Mouse (Mus musculus): ENCODE measurements at regions not wholly inside any gene's neighbourhood (a gene's known extent, or its start where the extent isn't known, plus 50 kb on each side); places are given as distances from the start of the nearest gene placed in this dataset.

DNA sequence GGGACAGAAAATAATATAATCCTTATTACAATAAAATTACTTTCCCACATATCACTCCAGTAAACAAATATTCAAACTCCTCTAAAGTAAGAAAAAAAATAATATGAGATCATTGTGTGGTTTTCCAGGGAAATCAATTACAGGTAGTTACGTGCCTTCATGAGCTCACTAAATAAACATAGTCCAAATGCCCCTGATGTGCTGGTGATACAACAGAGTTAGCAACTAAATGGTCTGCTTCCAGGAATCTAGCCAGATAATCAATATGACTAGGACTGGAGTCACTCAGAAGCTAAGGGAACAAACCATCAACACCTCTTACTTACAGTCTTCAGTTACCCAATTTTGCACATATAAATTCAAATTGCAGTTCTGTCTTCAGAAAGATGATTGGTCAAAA lies 267.2 kb downstream of the Basp1 start:
- ATAC-seq: no peak
- Histone ChIP-seq H3K27me3 (replicated peaks) (no peaks in the 10 kb centered on the region), H3K9me3 (replicated peaks) (no peaks in the 10 kb centered on the region), H3K4me1 (no peaks in the 10 kb centered on the region), H3K9ac (no peak overlapping the region), H3K27ac (no peak overlapping the region), H3K36me3 (no peaks in the 10 kb centered on the region), H3K4me3 (no peak overlapping the region), H3K4me2 (no peak overlapping the region)
- 70% methylated on average over 1 of the region's 1 CpGs for WGBS (ENCODE audit: insufficient replicate concordance)

DNA sequence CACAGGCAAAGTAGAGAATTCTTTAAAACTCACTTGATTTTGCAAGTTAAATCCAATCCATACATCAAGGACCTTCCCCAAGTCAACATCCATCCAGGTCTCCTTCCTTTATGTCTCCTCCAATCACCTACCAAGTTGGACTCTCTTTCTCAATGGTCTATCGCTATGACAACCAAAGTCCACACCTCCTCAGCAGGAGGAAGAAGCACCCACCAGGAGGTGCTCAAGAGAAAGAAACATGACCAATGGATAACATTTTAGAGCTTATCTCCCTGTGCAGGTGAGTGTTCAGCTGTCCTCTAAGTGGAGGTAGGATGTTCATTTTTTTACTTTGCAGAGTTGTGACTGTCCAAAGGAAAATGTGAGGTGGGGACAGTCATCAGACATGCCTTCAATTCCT lies 269.3 kb downstream of the Basp1 start:
- Histone ChIP-seq H3K4me1 (no peaks in the 10 kb centered on the region), H3K9ac (no peak overlapping the region), H3K27ac (no peak overlapping the region), H3K4me2 (no peak overlapping the region), H3K36me3 (no peaks in the 10 kb centered on the region), H3K4me3 (no peak overlapping the region), H3K27me3 (replicated peaks) (no peaks in the 10 kb centered on the region), H3K9me3 (replicated peaks) (no peaks in the 10 kb centered on the region)
- no peak for ATAC-seq
- 60% methylated on average over 1 of the region's 1 CpGs for WGBS (ENCODE audit: insufficient replicate concordance)

- WGBS (ENCODE audit: insufficient replicate concordance): 55% methylated on average over 9 of the region's 9 CpGs
- H3K9ac ChIP-seq: no peak overlapping the region
- H3K27ac ChIP-seq: no peak overlapping the region
- ATAC-seq: no peak
- H3K4me1 ChIP-seq: no peaks in the 10 kb centered on the region
- no peak overlapping the region for H3K4me3 ChIP-seq
- no peak overlapping the region for H3K4me2 ChIP-seq
- H3K27me3 ChIP-seq (replicated peaks): no peaks in the 10 kb centered on the region
- H3K36me3 ChIP-seq: no peaks in the 10 kb centered on the region
- no peaks in the 10 kb centered on the region for H3K9me3 ChIP-seq (replicated peaks)
Measured at GRCm38 (mm10) chr15:25140389-25141181, 273.0 kb downstream of the Basp1 start.

GRCm38 (mm10) chr15:25137091-25137490 lies 276.5 kb downstream of the Basp1 start:
- 57% methylated on average over 3 of the region's 3 CpGs for WGBS (ENCODE audit: insufficient replicate concordance)
- Histone ChIP-seq H3K27ac (no peak overlapping the region), H3K36me3 (no peaks in the 10 kb centered on the region), H3K4me3 (no peak overlapping the region), H3K9me3 (replicated peaks) (no peaks in the 10 kb centered on the region), H3K4me1 (no peaks in the 10 kb centered on the region), H3K27me3 (replicated peaks) (no peaks in the 10 kb centered on the region), H3K9ac (no peak overlapping the region), H3K4me2 (no peak overlapping the region)
- ATAC-seq: no peak

GRCm38 (mm10) chr15:25135471-25136262 lies 277.9 kb downstream of the Basp1 start:
- no peak overlapping the region for H3K4me3 ChIP-seq
- ATAC-seq: no peak
- H3K27ac ChIP-seq: no peak overlapping the region
- H3K9me3 ChIP-seq (replicated peaks): no peaks in the 10 kb centered on the region
- H3K4me2 ChIP-seq: no peak overlapping the region
- H3K9ac ChIP-seq: no peak overlapping the region
- no peaks in the 10 kb centered on the region for H3K27me3 ChIP-seq (replicated peaks)
- WGBS (ENCODE audit: insufficient replicate concordance): 48% methylated on average over 19 of the region's 19 CpGs
- no peaks in the 10 kb centered on the region for H3K36me3 ChIP-seq
- no peaks in the 10 kb centered on the region for H3K4me1 ChIP-seq

- Histone ChIP-seq H3K4me2 (no peak overlapping the region), H3K27ac (no peak overlapping the region), H3K4me1 (no peaks in the 10 kb centered on the region), H3K9ac (no peak overlapping the region), H3K4me3 (no peak overlapping the region), H3K36me3 (no peaks in the 10 kb centered on the region), H3K27me3 (replicated peaks) (no peaks in the 10 kb centered on the region), H3K9me3 (replicated peaks) (no peaks in the 10 kb centered on the region)
- WGBS (ENCODE audit: insufficient replicate concordance): 61% methylated on average over 6 of the region's 6 CpGs
- ATAC-seq: no peak
Measured at GRCm38 (mm10) chr15:25130096-25130495, 283.5 kb downstream of the Basp1 start.

DNA sequence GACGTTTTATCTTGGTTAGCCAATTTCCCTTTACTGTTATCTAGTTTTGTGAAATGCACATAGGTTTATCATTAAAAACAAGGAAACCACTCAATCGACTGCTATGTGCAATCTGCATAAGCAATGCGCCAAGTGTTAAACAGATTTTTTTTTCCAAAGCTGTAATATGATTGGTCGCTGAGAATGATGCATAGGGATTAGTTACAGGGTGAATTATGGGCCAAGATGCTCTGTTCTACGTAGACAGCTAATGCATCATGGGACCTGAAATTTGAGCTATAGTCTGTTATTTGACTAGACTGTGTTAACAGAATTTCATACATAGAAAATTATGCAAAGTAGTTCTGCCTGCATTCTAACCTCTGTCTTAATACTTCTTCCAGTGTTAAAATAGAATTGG lies 284.0 kb downstream of the Basp1 start:
- ATAC-seq: no peak
- no peak overlapping the region for H3K4me3 ChIP-seq
- no peaks in the 10 kb centered on the region for H3K4me1 ChIP-seq
- no peaks in the 10 kb centered on the region for H3K36me3 ChIP-seq
- no peaks in the 10 kb centered on the region for H3K27me3 ChIP-seq (replicated peaks)
- no peak overlapping the region for H3K9ac ChIP-seq
- WGBS (ENCODE audit: insufficient replicate concordance): 60% methylated on average over 5 of the region's 5 CpGs
- H3K4me2 ChIP-seq: no peak overlapping the region
- H3K27ac ChIP-seq: no peak overlapping the region
- H3K9me3 ChIP-seq (replicated peaks): no peaks in the 10 kb centered on the region

- no peak overlapping the region for H3K4me2 ChIP-seq
- H3K9me3 ChIP-seq (replicated peaks): no peaks in the 10 kb centered on the region
- no peak for ATAC-seq
- H3K36me3 ChIP-seq: no peaks in the 10 kb centered on the region
- H3K27ac ChIP-seq: no peak overlapping the region
- H3K27me3 ChIP-seq (replicated peaks): no peaks in the 10 kb centered on the region
- H3K4me1 ChIP-seq: no peaks in the 10 kb centered on the region
- H3K9ac ChIP-seq: no peak overlapping the region
- 43% methylated on average over 4 of the region's 4 CpGs for WGBS (ENCODE audit: insufficient replicate concordance)
- no peak overlapping the region for H3K4me3 ChIP-seq
Measured at GRCm38 (mm10) chr15:25120441-25120840, 293.1 kb downstream of the Basp1 start.

- ATAC-seq: no peak
- no peaks in the 10 kb centered on the region for H3K9me3 ChIP-seq (replicated peaks)
- H3K9ac ChIP-seq: no peak overlapping the region
- no peak overlapping the region for H3K27ac ChIP-seq
- 49% methylated on average over 3 of the region's 3 CpGs for WGBS (ENCODE audit: insufficient replicate concordance)
- H3K4me2 ChIP-seq: no peak overlapping the region
- no peaks in the 10 kb centered on the region for H3K4me1 ChIP-seq
- no peaks in the 10 kb centered on the region for H3K27me3 ChIP-seq (replicated peaks)
- no peaks in the 10 kb centered on the region for H3K36me3 ChIP-seq
- no peak overlapping the region for H3K4me3 ChIP-seq
Measured at GRCm38 (mm10) chr15:25117980-25118379, 295.6 kb downstream of the Basp1 start.

GRCm38 (mm10) chr15:25102727-25103126 lies 310.8 kb downstream of the Basp1 start:
- 74% methylated on average over 5 of the region's 5 CpGs for WGBS (ENCODE audit: insufficient replicate concordance)
- Histone ChIP-seq H3K4me3 (no peak overlapping the region), H3K9me3 (replicated peaks) (no peaks in the 10 kb centered on the region), H3K9ac (no peak overlapping the region), H3K27me3 (replicated peaks) (no peaks in the 10 kb centered on the region), H3K36me3 (no peaks in the 10 kb centered on the region), H3K4me2 (no peak overlapping the region), H3K27ac (no peak overlapping the region), H3K4me1 (no peaks in the 10 kb centered on the region)
- no peak for ATAC-seq

GRCm38 (mm10) chr15:25093758-25094157 lies 319.8 kb downstream of the Basp1 start:
- Histone ChIP-seq H3K9me3 (replicated peaks) (no peaks in the 10 kb centered on the region), H3K4me1 (no peaks in the 10 kb centered on the region), H3K4me3 (no peak overlapping the region), H3K36me3 (no peaks in the 10 kb centered on the region), H3K4me2 (no peak overlapping the region), H3K9ac (no peak overlapping the region), H3K27me3 (replicated peaks) (no peaks in the 10 kb centered on the region), H3K27ac (no peak overlapping the region)
- 49% methylated on average over 6 of the region's 6 CpGs for WGBS (ENCODE audit: insufficient replicate concordance)
- ATAC-seq: no peak

DNA sequence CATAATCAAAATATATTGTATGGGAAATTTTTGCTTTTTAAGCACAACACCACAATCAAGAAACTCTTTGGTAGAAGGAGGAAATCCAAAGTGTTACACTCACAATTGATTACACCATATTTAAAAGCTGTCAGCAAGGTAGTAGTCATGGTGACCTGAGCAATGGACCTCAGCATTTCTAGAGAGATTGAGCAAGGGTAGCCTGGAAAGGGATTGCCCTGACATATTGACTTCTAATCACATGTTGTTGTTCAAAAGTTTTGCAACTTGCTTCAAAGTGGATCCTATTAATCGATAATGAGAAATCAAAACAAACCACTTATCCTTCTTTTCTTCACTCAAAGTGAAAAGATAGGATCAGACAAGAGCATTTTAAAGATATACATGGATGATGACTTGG lies 343.9 kb downstream of the Basp1 start:
- Histone ChIP-seq H3K4me2 (no peak overlapping the region), H3K27ac (no peak overlapping the region), H3K9me3 (replicated peaks) (no peaks in the 10 kb centered on the region), H3K27me3 (replicated peaks) (no peaks in the 10 kb centered on the region), H3K4me3 (no peak overlapping the region), H3K4me1 (no peaks in the 10 kb centered on the region), H3K36me3 (no peaks in the 10 kb centered on the region), H3K9ac (no peak overlapping the region)
- WGBS (ENCODE audit: insufficient replicate concordance): 65% methylated on average over 1 of the region's 1 CpGs
- no peak for ATAC-seq
